Mouse (Mus musculus): ENCODE measurements around the gene Gar1. TPM values are rescaled to one million over a fixed set of nuclear protein-coding genes. Genes with fewer than 3 reads are reported as not detected.

Gene Gar1
- polyA plus RNA-seq (2014; fragmentation: Nextera tagmentation; extraction: Ambion mirVana), result 18.7 and 20.9 TPM in 2 replicates

DNA sequence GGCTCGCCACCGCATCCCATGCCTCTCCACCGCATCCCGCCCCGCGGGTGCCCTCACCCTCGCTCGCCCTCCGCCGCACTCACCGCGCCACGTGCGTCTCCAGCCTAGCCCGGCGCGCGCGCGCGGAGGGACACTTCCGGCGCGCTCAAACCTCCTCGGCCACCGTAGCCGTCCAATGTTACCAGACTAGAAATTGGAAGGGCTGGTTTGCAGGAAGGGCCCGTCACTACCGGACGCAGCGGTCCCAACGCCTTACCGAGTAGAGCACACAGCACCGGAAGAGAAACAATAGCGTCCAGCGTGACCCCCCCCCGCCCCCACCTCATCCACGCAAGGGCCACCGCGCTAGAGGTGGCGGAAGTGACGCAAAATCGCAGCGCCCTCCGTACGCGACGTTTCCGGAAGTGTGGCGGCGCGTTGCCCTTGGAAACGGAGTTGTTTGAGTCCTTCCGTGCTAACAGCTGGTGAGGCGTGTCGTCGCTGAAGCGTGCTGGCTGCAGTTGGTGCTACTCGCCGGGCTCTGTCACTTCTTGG lies at the start of gene Gar1:
Gar1 (minus strand) TSS at position 362 of the 534 bp plus-strand sequence.
- Histone ChIP-seq H3K9ac (peak within 1 kb of the TSS; percentile 74), H3K27me3 (ENCODE audit: control insufficient read depth, insufficient read depth, low read length) (no peaks in the 10 kb centered on the region), H3K4me2 (replicated peaks) (peak within 1 kb of the TSS; percentile 85), H3K4me1 (replicated peaks; ENCODE audit: control insufficient read depth, insufficient read depth, low read length) (peaks cover 10% of the 10 kb centered on the region), H3K9me3 (ENCODE audit: control insufficient read depth, low read length) (no peaks in the 10 kb centered on the region), H3K36me3 (replicated peaks; ENCODE audit: control insufficient read depth, insufficient read depth) (peaks cover 13% of the 10 kb centered on the region), H3K4me3 (replicated peaks; ENCODE audit: low read length) (peak within 1 kb of the TSS; percentile 99), H3K27ac (peak within 1 kb of the TSS; percentile 94)
- DNase-seq (ENCODE audit: low spot score) (peak; percentile 98), ATAC-seq (ENCODE audit: low FRiP score) (peak; percentile 95)
- under 1% methylated on average over 60 of the region's 60 CpGs for WGBS

DNA sequence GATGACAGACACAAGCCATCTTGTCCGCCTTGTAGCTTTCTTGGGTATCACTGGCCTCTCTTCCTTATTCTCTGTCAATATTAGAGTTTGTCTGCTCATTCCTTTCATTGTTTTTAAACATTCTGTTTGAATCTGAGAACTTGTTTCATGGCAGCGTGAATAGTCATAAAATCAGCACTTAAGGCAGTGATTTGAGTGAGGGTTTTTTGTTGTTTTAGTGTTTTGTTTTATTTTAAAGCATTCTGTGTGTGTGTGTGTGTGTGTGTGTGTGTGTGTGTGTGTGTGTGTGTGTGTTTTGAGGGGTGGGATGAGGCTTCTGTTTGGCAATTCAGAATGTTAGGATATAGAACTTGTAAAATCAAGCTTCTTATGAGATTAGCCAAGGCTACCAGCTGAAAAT lies 48.7 kb upstream of the Gar1 start:
- peak overlapping the region; percentile 90; the same call in 1 of the 2 replicates for H3K4me2 ChIP-seq (replicated peaks)
- H3K9me3 ChIP-seq (ENCODE audit: control insufficient read depth, low read length), result no peaks in the 10 kb centered on the region
- no peak overlapping the region for H3K4me3 ChIP-seq (replicated peaks; ENCODE audit: low read length)
- H3K9ac ChIP-seq, result no peak overlapping the region; the same call in 1 of the 2 replicates
- no peak for DNase-seq (ENCODE audit: low spot score)
- no peak for ATAC-seq (ENCODE audit: low FRiP score)
- H3K4me1 ChIP-seq (replicated peaks; ENCODE audit: control insufficient read depth, insufficient read depth, low read length), result peaks cover 13% of the 10 kb centered on the region
- no peak overlapping the region for H3K27ac ChIP-seq
- WGBS, result 71% methylated on average over 2 of the region's 2 CpGs
- no peaks in the 10 kb centered on the region for H3K36me3 ChIP-seq (replicated peaks; ENCODE audit: control insufficient read depth, insufficient read depth)
- H3K27me3 ChIP-seq (ENCODE audit: control insufficient read depth, insufficient read depth, low read length), result no peaks in the 10 kb centered on the region

DNA sequence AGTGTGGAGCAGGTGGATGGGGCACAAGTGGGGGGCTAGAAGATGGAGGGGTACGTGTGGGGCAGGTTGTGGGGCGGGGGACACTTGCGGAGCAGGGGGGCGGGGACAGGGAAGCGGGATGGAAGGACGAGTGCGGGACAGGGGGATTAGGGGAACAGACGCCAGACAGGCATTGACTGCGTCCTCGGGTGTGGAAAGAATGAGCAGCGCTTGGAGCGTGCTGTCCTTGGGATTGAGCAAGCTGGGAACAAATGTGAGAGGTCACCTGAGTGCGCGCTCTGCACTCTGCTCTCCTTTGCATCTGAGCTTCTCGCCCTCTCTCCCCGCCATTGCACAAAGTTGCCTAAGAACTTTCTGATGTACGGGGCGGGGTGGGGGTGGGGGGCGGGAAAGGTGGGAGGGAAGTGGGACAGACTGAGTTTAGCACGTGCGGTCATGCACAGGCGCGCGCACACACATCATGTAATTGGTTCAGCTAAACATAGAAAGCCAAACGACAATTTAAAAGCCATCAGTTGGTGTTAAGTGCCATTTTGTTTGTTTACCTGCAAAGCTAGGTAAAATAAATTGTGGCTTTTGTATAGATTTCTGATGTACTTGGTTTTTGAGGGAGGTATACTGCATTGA lies 48.0 kb upstream of the Gar1 start:
- Histone ChIP-seq H3K4me2 (replicated peaks) (peak overlapping the region; percentile 90), H3K9ac (peak overlapping the region; percentile 82), H3K36me3 (replicated peaks; ENCODE audit: control insufficient read depth, insufficient read depth) (no peaks in the 10 kb centered on the region), H3K27ac (peak overlapping the region; percentile 88), H3K9me3 (ENCODE audit: control insufficient read depth, low read length) (no peaks in the 10 kb centered on the region), H3K4me1 (replicated peaks; ENCODE audit: control insufficient read depth, insufficient read depth, low read length) (peaks cover 13% of the 10 kb centered on the region), H3K4me3 (replicated peaks; ENCODE audit: low read length) (peak overlapping the region; percentile 70), H3K27me3 (ENCODE audit: control insufficient read depth, insufficient read depth, low read length) (no peaks in the 10 kb centered on the region)
- DNase-seq (ENCODE audit: low spot score), result peak; percentile 41
- 1% methylated on average over 25 of the region's 25 CpGs for WGBS
- ATAC-seq (ENCODE audit: low FRiP score), result peak; percentile 37; the same call in 1 of the 2 replicates

GRCm38 (mm10) chr3:129878405-129879021 lies 47.3 kb upstream of the Gar1 start, which contains the start of gene Pla2g12a:
Pla2g12a (plus strand) TSS chr3:129878606.
- no peaks in the 10 kb centered on the region for H3K27me3 ChIP-seq (ENCODE audit: control insufficient read depth, insufficient read depth, low read length)
- no peaks in the 10 kb centered on the region for H3K36me3 ChIP-seq (replicated peaks; ENCODE audit: control insufficient read depth, insufficient read depth)
- WGBS, result under 1% methylated on average over 63 of the region's 66 CpGs
- peak within 1 kb of the TSS; percentile 90 for H3K4me2 ChIP-seq (replicated peaks)
- peaks cover 13% of the 10 kb centered on the region for H3K4me1 ChIP-seq (replicated peaks; ENCODE audit: control insufficient read depth, insufficient read depth, low read length)
- peak within 1 kb of the TSS; percentile 82 for H3K9ac ChIP-seq
- peak; percentile 95 for ATAC-seq (ENCODE audit: low FRiP score)
- DNase-seq (ENCODE audit: low spot score), result peak; percentile 97
- H3K9me3 ChIP-seq (ENCODE audit: control insufficient read depth, low read length), result no peaks in the 10 kb centered on the region
- peak within 1 kb of the TSS; percentile 88 for H3K27ac ChIP-seq
- peak within 1 kb of the TSS; percentile 70 for H3K4me3 ChIP-seq (replicated peaks; ENCODE audit: low read length)

DNA sequence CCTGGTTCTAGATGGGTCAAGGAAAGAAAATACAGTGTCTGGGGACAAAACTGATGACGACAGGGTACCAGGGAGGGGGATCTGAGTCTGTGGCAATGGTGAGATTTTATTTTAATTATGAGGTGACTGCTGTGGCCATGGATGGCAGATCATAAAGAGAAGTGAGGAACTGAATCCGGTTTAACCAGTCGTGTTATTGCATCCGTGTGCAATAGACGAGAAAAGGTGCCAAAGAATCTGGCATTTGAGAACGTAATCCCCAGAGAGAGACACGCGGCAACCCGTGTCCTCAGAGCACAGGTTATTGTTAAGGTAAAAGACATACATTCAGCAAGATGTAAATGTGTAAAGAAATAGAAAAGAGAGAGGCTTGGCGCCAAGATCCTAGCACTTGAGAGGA lies 46.1 kb upstream of the Gar1 start:
- H3K4me2 ChIP-seq (replicated peaks), result no peak overlapping the region
- 96% methylated on average over 10 of the region's 10 CpGs for WGBS
- no peak overlapping the region for H3K4me3 ChIP-seq (replicated peaks; ENCODE audit: low read length)
- H3K27ac ChIP-seq, result no peak overlapping the region
- no peak for ATAC-seq (ENCODE audit: low FRiP score)
- no peak for DNase-seq (ENCODE audit: low spot score)
- H3K4me1 ChIP-seq (replicated peaks; ENCODE audit: control insufficient read depth, insufficient read depth, low read length), result peaks cover 13% of the 10 kb centered on the region
- no peak overlapping the region for H3K9ac ChIP-seq
- H3K27me3 ChIP-seq (ENCODE audit: control insufficient read depth, insufficient read depth, low read length), result no peaks in the 10 kb centered on the region
- H3K9me3 ChIP-seq (ENCODE audit: control insufficient read depth, low read length), result no peaks in the 10 kb centered on the region
- no peaks in the 10 kb centered on the region for H3K36me3 ChIP-seq (replicated peaks; ENCODE audit: control insufficient read depth, insufficient read depth)

DNA sequence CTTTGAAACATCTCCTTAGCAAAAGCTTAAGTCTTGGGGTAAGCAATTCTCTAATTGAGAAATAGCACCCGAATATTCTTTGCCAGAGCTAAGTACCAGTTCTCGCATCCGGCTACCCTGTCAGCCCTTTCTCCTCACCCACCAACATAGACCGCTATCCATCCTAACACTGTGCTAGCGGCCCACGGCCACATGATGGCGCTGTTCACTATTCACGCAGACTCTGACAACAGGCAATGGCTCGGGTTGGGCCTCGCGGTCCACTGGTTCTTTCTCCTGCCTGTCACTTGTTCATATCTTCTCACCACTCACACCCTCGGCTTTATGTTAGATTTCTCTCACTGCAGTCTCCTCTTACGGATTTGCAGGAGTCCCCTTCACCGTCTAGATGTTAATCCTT lies 32.5 kb upstream of the Gar1 start:
- H3K36me3 ChIP-seq (replicated peaks; ENCODE audit: control insufficient read depth, insufficient read depth), result no peaks in the 10 kb centered on the region
- no peak overlapping the region for H3K27ac ChIP-seq
- no peak for ATAC-seq (ENCODE audit: low FRiP score)
- no peaks in the 10 kb centered on the region for H3K27me3 ChIP-seq (ENCODE audit: control insufficient read depth, insufficient read depth, low read length)
- no peaks in the 10 kb centered on the region for H3K9me3 ChIP-seq (ENCODE audit: control insufficient read depth, low read length)
- no peaks in the 10 kb centered on the region for H3K4me1 ChIP-seq (replicated peaks; ENCODE audit: control insufficient read depth, insufficient read depth, low read length)
- no peak overlapping the region for H3K4me2 ChIP-seq (replicated peaks)
- WGBS, result 53% methylated on average over 14 of the region's 14 CpGs
- no peak overlapping the region for H3K9ac ChIP-seq
- no peak overlapping the region for H3K4me3 ChIP-seq (replicated peaks; ENCODE audit: low read length)
- DNase-seq (ENCODE audit: low spot score), result no peak

DNA sequence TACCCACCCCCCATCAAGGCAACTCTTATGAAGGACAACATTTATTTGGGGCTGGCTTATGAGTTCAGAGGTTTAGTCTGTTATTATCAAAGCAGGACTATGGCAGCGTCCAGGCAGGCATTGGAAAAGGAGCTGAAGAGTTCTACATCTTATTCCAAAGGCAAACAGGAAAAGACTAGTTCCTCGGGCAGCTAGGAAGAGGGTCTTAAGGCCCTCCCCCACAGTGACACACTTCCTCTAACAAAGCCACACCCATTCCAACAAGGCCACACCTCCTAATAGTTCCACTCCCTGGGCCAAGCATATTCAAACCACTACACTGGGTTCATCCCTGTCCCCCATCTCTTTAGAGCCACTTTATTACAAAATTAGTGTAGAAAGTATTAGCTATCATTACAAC lies 31.4 kb upstream of the Gar1 start:
- H3K36me3 ChIP-seq (replicated peaks; ENCODE audit: control insufficient read depth, insufficient read depth), result no peaks in the 10 kb centered on the region
- no peaks in the 10 kb centered on the region for H3K4me1 ChIP-seq (replicated peaks; ENCODE audit: control insufficient read depth, insufficient read depth, low read length)
- no peak overlapping the region for H3K4me3 ChIP-seq (replicated peaks; ENCODE audit: low read length)
- no peak overlapping the region for H3K4me2 ChIP-seq (replicated peaks)
- ATAC-seq (ENCODE audit: low FRiP score) (no peak), DNase-seq (ENCODE audit: low spot score) (no peak)
- WGBS, result 72% methylated on average over 2 of the region's 2 CpGs
- H3K9me3 ChIP-seq (ENCODE audit: control insufficient read depth, low read length), result no peaks in the 10 kb centered on the region
- no peak overlapping the region for H3K9ac ChIP-seq
- H3K27me3 ChIP-seq (ENCODE audit: control insufficient read depth, insufficient read depth, low read length), result no peaks in the 10 kb centered on the region
- no peak overlapping the region for H3K27ac ChIP-seq

- no peak overlapping the region for H3K4me2 ChIP-seq (replicated peaks)
- H3K9ac ChIP-seq, result no peak overlapping the region
- 84% methylated on average over 7 of the region's 7 CpGs for WGBS
- DNase-seq (ENCODE audit: low spot score) (no peak), ATAC-seq (ENCODE audit: low FRiP score) (no peak)
- H3K27ac ChIP-seq, result no peak overlapping the region
- no peak overlapping the region for H3K4me3 ChIP-seq (replicated peaks; ENCODE audit: low read length)
- no peaks in the 10 kb centered on the region for H3K9me3 ChIP-seq (ENCODE audit: control insufficient read depth, low read length)
- no peaks in the 10 kb centered on the region for H3K4me1 ChIP-seq (replicated peaks; ENCODE audit: control insufficient read depth, insufficient read depth, low read length)
- no peaks in the 10 kb centered on the region for H3K36me3 ChIP-seq (replicated peaks; ENCODE audit: control insufficient read depth, insufficient read depth)
- no peaks in the 10 kb centered on the region for H3K27me3 ChIP-seq (ENCODE audit: control insufficient read depth, insufficient read depth, low read length)
Measured at GRCm38 (mm10) chr3:129846846-129847245, 15.7 kb upstream of the Gar1 start.

- Histone ChIP-seq H3K4me3 (replicated peaks; ENCODE audit: low read length) (no peak overlapping the region), H3K27me3 (ENCODE audit: control insufficient read depth, insufficient read depth, low read length) (no peaks in the 10 kb centered on the region), H3K4me2 (replicated peaks) (no peak overlapping the region), H3K9ac (no peak overlapping the region), H3K9me3 (ENCODE audit: control insufficient read depth, low read length) (no peaks in the 10 kb centered on the region), H3K4me1 (replicated peaks; ENCODE audit: control insufficient read depth, insufficient read depth, low read length) (no peaks in the 10 kb centered on the region), H3K27ac (no peak overlapping the region), H3K36me3 (replicated peaks; ENCODE audit: control insufficient read depth, insufficient read depth) (no peaks in the 10 kb centered on the region)
- no peak for DNase-seq (ENCODE audit: low spot score)
- WGBS, result 91% methylated on average over 2 of the region's 2 CpGs
- ATAC-seq (ENCODE audit: low FRiP score), result no peak
Measured at GRCm38 (mm10) chr3:129845868-129846267, 14.7 kb upstream of the Gar1 start.

Data from hindbrain, embryonic 14.5 days (tissue).